Mouse (Mus musculus) liver, embryonic 11.5 days (tissue): ENCODE results near the gene Pex10. TPM values are rescaled to one million over a fixed set of nuclear protein-coding genes. Genes with fewer than 3 reads are reported as not detected.

ENCODE experiments used
- ATAC-seq: fragments of 200-750 bp; cut with Nextera tagmentation; replicated peaks from 2 replicates; pipeline ENCODE4 v1.8.0; 2017; ENCODE audit warnings: moderate number of reproducible peaks, mild to moderate bottlenecking, moderate TSS enrichment, moderate library complexity; ENCODE audit not compliant: low FRiP score
- DNase-seq: peaks from one replicate; pipeline ENCODE4 v3.0.0-alpha.2; 2017; ENCODE audit warnings: low spot score
- H3K27ac ChIP-seq: fragments of 300-500 bp; sonication (generic); 2 replicates; pipeline ENCODE4 v1.5.1; 2014; ENCODE audit warnings: mild to moderate bottlenecking, low read depth, low read length, control low read depth
- H3K27me3 ChIP-seq: fragments of 300-500 bp; sonication (generic); replicated peaks from 2 replicates; pipeline ENCODE4 v1.6.1; 2014; ENCODE audit warnings: low read length, mixed read lengths; ENCODE audit not compliant: control insufficient read depth, insufficient read depth
- H3K36me3 ChIP-seq: fragments of 300-500 bp; sonication (generic); 2 replicates; pipeline ENCODE4 v1.6.1; 2014; ENCODE audit warnings: mild to moderate bottlenecking, low read length, moderate library complexity, mixed read lengths; ENCODE audit not compliant: control insufficient read depth, insufficient read depth
- H3K4me1 ChIP-seq: fragments of 300-500 bp; sonication (generic); replicated peaks from 2 replicates; pipeline ENCODE4 v1.6.1; 2014; ENCODE audit warnings: low read length, mixed read lengths; ENCODE audit not compliant: control insufficient read depth, insufficient read depth
- H3K4me2 ChIP-seq: fragments of 300-500 bp; sonication (generic); 2 replicates; pipeline ENCODE4 v1.6.1; 2014; ENCODE audit warnings: mild to moderate bottlenecking, control low read depth, moderate library complexity
- H3K4me3 ChIP-seq: fragments of 300-500 bp; sonication (generic); 2 replicates; pipeline ENCODE4 v1.5.1; 2014; ENCODE audit warnings: low read depth, low read length, control low read depth
- H3K9ac ChIP-seq: fragments of 300-500 bp; sonication (generic); 2 replicates; pipeline ENCODE4 v1.6.1; 2014; ENCODE audit warnings: low read depth, low read length, control low read depth
- H3K9me3 ChIP-seq: fragments of 300-500 bp; sonication (generic); 2 replicates; pipeline ENCODE4 v1.6.1; 2016; ENCODE audit warnings: low read length, inconsistent platforms, mixed read lengths; ENCODE audit not compliant: control insufficient read depth
- WGBS: fragments of 180-500 bp; shearing (Covaris S2); extraction: QIAGEN DNeasy Blood & Tissue Kit; methylation state at CpG from one replicate; pipeline ENCODE4 v1.1.7; 2014; 5-methylcytosine and 5-hydroxymethylcytosine counted together
- polyA plus RNA-seq: library from polyadenylated mRNA; unstranded; fragments of >200 nt; fragmentation: Nextera tagmentation; extraction: Ambion mirVana; gene quantifications from 2 replicates; pipeline ENCODE4 v1.2.1, GENCODE M21; 2014

The Pex10 gene
- polyA plus RNA-seq, 1 experiment from 2014 or later, result 7.2 TPM

DNA sequence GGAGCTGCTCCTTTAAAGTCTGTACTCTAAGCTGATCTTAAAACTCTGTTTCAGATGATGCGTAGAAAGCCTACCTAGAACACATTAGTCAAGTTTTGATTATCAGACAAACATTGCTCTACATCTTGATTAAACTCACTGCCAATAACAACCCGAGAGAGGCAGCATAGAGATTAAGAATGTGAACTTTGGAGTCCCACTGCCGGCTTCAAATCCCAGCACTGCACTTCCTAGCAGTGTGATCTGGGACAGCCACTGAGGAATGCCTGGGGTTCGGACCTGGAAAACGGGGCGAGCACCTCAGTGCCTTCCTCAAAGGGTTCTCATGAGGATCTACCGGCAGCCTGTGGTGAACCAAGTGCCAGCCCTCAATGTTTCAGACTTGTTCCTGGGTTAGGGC lies 17.5 kb downstream of the Pex10 start:
- ATAC-seq (no peak), DNase-seq (no peak)
- H3K4me1 ChIP-seq, result peaks cover 25% of the 10 kb centered on the region
- no peaks in the 10 kb centered on the region for H3K9me3 ChIP-seq
- peaks cover 17% of the 10 kb centered on the region for H3K36me3 ChIP-seq
- no peaks in the 10 kb centered on the region for H3K27me3 ChIP-seq
- peak overlapping the region; percentile 96 for H3K4me3 ChIP-seq
- H3K27ac ChIP-seq, result peak overlapping the region; percentile 16; the same call in 1 of the 2 replicates
- peak overlapping the region; percentile 80 for H3K4me2 ChIP-seq
- 88% methylated on average over 7 of the region's 7 CpGs for WGBS
- 0 out of 2 replicates have a peak overlapping the region, but pooled peaks have one; percentile 23 for H3K9ac ChIP-seq

DNA sequence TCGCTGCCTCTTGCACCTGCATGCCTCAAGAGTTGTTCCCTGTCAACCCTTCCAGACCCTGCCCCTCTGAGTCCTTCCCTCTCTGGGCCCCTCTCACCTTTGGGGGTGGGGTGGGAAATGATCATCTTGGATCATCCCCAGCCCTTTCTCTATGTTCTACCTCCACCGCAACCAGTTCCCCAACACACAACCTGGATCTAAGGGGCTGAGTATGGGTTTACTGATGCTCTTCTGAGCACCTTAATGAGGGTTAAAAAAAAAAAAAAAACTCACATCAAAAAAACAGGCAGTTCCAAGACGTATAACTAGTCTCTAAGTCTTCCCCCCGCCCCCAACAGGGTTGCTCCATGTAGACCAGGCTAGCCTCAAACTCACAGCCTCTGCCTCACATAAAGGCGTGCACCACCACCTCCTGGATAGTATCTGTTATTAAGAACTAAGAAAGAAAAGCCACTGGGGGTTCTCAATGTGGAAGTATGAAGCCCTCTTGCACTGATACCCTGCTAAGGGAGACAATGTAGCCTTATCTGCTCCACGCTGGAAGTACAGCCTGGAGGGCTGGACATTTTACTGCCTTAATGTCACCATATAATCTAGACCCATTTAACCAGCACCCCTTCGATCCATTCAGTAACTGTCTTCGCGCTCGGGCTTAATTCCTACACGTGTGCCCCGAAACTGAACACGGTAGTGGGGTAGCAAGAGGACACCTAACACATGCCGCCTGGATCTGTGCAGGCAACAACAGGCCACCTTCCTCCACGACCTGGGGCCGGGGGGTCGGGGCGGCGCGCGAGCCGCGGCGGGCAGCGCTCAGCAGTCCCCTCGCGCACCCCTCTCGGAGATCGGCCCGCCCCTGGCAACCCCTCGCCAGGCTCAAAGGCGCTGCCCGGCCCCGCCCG lies 18.6 kb downstream of the Pex10 start:
- Histone ChIP-seq H3K9me3 (no peaks in the 10 kb centered on the region), H3K9ac (peak overlapping the region; percentile 92), H3K4me2 (peak overlapping the region; percentile 80), H3K4me3 (peak overlapping the region; percentile 96), H3K4me1 (peaks cover 25% of the 10 kb centered on the region), H3K36me3 (peaks cover 16% of the 10 kb centered on the region), H3K27ac (peak overlapping the region; percentile 95), H3K27me3 (no peaks in the 10 kb centered on the region)
- peak; percentile 21 for ATAC-seq
- WGBS, result 5% methylated on average over 35 of the region's 35 CpGs
- peak; percentile 50 for DNase-seq

DNA sequence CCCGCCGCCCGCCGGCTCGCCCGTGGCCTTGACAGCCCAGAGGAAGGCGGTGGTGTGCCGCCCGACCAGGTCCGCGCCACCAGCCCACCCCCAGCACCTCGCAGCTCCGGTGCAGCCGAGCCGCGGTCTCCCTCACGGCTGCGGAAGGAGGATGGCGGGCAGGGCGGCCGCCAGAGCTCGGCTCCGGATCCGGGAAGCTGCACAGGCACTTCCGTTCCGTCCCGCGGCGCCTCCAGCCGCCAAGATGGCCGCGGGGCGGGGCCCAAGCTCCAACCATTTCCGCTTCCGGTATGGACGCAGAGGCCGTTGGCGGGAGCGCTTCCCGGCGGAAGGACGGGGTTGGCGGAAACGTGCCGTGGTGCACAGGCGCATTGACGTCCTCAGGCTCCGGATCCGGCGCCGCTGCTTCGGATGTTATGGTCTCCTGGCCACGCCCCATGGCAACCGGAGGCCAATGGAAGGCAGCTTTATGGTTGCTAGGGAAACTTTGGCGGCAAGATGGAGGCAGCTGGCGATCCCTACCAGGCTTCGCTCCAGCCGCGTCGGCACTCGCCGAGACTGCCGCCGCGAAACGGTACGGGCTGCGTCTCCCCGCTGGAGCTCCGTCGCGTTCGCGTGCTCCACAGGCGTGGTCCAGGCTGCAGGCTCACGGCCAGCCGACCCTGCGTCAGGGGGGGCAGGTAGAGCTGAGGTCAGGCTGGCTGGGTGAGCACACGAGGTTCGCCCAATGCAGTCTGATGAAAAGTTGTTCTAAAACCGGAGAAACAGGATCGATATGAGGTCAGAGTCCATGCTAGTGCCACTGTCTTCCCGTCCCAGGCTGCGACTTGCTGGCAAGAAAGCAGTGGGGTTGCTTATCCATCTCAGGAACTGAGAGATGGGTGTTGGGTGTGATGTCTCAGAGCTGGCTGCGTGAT lies 19.6 kb downstream of the Pex10 start, which contains the start of the genes Rer1 and Morn1:
TSS of gene Rer1 (minus strand) at position 275 of the 917 bp plus-strand sequence.
TSS of gene Morn1 (plus strand) at position 470 of the 917 bp plus-strand sequence.
- H3K9ac ChIP-seq, result peak within 1 kb of the TSS; percentile 92
- H3K4me2 ChIP-seq, result peak within 1 kb of the TSS; percentile 93
- WGBS, result under 1% methylated on average over 84 of the region's 85 CpGs
- ATAC-seq, result peak; percentile 97
- no peaks in the 10 kb centered on the region for H3K9me3 ChIP-seq
- H3K4me1 ChIP-seq, result peaks cover 25% of the 10 kb centered on the region
- DNase-seq, result peak; percentile 100
- H3K4me3 ChIP-seq, result peak within 1 kb of the TSS; percentile 96
- H3K36me3 ChIP-seq, result peaks cover 13% of the 10 kb centered on the region
- H3K27ac ChIP-seq, result peak within 1 kb of the TSS; percentile 95
- H3K27me3 ChIP-seq, result no peaks in the 10 kb centered on the region

GRCm38 (mm10) chr4:155089241-155089640 lies 22.4 kb downstream of the Pex10 start:
- H3K9ac ChIP-seq, result no peak overlapping the region
- no peak overlapping the region for H3K27ac ChIP-seq
- no peak overlapping the region for H3K4me2 ChIP-seq
- H3K36me3 ChIP-seq, result peaks cover 9% of the 10 kb centered on the region; the same call in 1 of the 2 replicates
- DNase-seq (no peak), ATAC-seq (no peak)
- no peaks in the 10 kb centered on the region for H3K9me3 ChIP-seq
- H3K27me3 ChIP-seq, result no peaks in the 10 kb centered on the region
- WGBS, result 87% methylated on average over 5 of the region's 5 CpGs
- no peak overlapping the region for H3K4me3 ChIP-seq
- H3K4me1 ChIP-seq, result peaks cover 16% of the 10 kb centered on the region

GRCm38 (mm10) chr4:155090147-155090546 lies 23.3 kb downstream of the Pex10 start:
- DNase-seq (no peak), ATAC-seq (no peak)
- no peaks in the 10 kb centered on the region for H3K27me3 ChIP-seq
- no peak overlapping the region for H3K4me2 ChIP-seq
- no peak overlapping the region for H3K27ac ChIP-seq
- WGBS, result 88% methylated on average over 4 of the region's 4 CpGs
- H3K4me1 ChIP-seq, result peaks cover 8% of the 10 kb centered on the region
- no peaks in the 10 kb centered on the region for H3K9me3 ChIP-seq
- no peak overlapping the region for H3K4me3 ChIP-seq
- H3K9ac ChIP-seq, result no peak overlapping the region
- peaks cover 8% of the 10 kb centered on the region; the same call in 1 of the 2 replicates for H3K36me3 ChIP-seq

GRCm38 (mm10) chr4:155090688-155091449 lies 24.1 kb downstream of the Pex10 start:
- H3K36me3 ChIP-seq, result peaks cover 8% of the 10 kb centered on the region; the same call in 1 of the 2 replicates
- no peaks in the 10 kb centered on the region for H3K9me3 ChIP-seq
- H3K9ac ChIP-seq, result no peak overlapping the region
- H3K4me3 ChIP-seq, result no peak overlapping the region
- H3K27me3 ChIP-seq, result no peaks in the 10 kb centered on the region
- H3K4me2 ChIP-seq, result no peak overlapping the region
- H3K4me1 ChIP-seq, result peaks cover 7% of the 10 kb centered on the region
- ATAC-seq, result no peak
- DNase-seq, result no peak
- no peak overlapping the region for H3K27ac ChIP-seq
- WGBS, result 88% methylated on average over 13 of the region's 13 CpGs

DNA sequence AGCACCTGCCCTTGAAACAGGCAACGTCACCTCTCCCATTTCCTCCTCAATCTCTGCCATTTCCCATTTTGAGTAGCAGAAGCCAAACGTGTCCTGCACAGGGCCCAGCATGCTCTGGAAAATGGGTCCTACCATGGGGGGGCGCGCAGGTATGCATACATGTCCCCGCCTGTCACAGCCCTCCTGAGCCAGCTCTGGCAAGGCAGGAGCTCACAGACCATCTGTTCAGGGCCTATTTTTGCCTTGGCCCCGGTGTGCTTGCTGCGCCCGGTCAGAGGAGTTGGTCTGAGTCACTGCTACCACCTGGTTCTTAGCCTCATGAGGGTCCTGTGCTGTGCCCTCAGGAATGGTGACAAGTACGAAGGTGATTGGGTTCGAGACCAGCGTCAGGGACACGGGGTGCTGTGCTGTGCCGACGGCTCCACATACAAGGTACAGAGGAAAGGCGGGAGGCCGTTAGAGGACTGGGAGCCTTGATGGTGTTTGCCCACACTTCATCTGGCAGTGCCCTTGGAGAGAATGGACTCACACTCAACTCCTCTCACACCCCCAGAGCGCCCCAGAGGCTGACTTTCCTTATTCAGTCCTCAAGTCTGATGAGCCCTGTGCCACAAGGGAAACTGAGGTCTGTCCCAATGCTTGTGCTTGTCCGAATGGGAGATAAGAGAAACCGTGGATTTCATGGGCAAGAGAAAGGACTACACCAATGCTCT lies 26.1 kb downstream of the Pex10 start:
- no peak overlapping the region for H3K4me2 ChIP-seq
- no peak overlapping the region for H3K4me3 ChIP-seq
- H3K27ac ChIP-seq, result no peak overlapping the region
- no peaks in the 10 kb centered on the region for H3K4me1 ChIP-seq
- no peaks in the 10 kb centered on the region for H3K9me3 ChIP-seq
- ATAC-seq, result no peak
- no peak overlapping the region for H3K9ac ChIP-seq
- no peaks in the 10 kb centered on the region; the same call in 1 of the 2 replicates for H3K27me3 ChIP-seq
- 92% methylated on average over 19 of the region's 19 CpGs for WGBS
- DNase-seq, result no peak
- H3K36me3 ChIP-seq, result peaks cover 8% of the 10 kb centered on the region; the same call in 1 of the 2 replicates
